Mouse (Mus musculus): ENCODE results near the gene Sephs2.

- TF ChIP-seq CTCF (conservative IDR thresholded peaks at IDR 0.05; ENCODE audit: insufficient read depth, insufficient read length, low read depth, low read length) (no peak), POLR2A (IDR thresholded peaks at IDR 0.05; ENCODE audit: low read depth, low read length) (no peak)
These were observed 40.1 kb upstream of the Sephs2 start for GRCm38 (mm10) chr7:127313912-127314311.

All from kidney, adult 2 months (tissue).